Mouse (Mus musculus) kidney, postnatal 14 days (tissue): ENCODE data around the gene Cetn3.
A peak's percentile ranks its signal among the peaks of the same experiment; 100 is the strongest.

ENCODE experiments used
- DNase-seq: peaks from one replicate; pipeline ENCODE4 v3.0.0; 2022; ENCODE audit warnings: mixed read lengths

Gene Cetn3

DNA sequence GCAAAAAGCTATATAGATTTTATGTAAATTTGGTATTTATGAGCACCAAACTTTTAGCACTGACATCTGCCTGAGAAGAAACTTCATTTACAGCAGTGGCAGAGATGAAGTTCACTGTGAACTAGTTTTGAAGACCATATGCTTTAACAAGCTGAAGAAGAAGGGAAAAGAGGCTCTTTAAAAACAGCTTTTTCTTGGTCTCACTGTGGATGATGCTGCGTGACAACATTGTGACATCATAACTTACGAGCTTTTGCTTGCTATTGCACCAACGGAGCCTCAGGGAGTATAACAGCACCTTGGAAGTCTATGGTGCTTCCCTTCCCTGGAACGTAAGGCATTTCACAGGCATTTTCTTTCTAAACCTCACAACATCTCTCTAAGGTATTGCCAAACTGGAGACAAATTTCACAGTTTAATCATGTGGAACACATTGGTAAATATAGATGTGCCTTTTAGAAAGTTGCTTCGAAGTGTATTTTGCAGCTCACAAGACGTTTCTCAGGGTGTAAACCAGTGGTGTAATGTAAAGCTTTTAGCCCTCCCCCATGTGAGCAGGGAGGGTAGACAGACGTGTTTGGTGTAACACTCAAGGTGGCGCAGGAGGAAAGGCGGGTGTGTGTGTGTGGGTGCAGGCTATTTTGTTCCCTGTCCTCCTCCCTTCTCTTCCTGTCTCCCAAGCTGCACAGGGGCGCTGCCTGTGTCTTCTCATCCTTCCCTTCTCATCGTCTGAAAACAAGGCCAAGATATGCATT lies 41.9 kb downstream of the Cetn3 start:
- no peak for DNase-seq

DNA sequence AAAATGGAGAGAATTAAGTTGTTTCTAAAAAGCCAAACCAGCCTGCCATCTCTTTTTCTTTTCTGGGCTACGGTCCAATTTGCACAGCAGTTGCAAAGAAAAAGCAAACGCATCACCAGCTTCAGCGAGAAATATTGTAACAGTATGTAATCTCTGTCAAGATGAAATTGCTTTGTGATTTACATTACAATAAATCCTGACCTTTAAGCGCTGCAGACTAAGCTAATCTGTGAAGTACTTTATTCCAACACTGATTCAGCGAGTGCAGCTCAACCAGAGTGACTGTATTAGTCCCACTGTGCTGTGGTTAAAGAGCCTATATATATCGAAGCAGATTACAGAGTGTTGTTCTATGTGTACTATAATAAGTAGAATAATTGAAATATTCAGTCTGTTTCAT lies 45.6 kb downstream of the Cetn3 start:
- DNase-seq = no peak

- no peak for DNase-seq
Measured at GRCm38 (mm10) chr13:81831838-81832237, 49.0 kb downstream of the Cetn3 start.

DNA sequence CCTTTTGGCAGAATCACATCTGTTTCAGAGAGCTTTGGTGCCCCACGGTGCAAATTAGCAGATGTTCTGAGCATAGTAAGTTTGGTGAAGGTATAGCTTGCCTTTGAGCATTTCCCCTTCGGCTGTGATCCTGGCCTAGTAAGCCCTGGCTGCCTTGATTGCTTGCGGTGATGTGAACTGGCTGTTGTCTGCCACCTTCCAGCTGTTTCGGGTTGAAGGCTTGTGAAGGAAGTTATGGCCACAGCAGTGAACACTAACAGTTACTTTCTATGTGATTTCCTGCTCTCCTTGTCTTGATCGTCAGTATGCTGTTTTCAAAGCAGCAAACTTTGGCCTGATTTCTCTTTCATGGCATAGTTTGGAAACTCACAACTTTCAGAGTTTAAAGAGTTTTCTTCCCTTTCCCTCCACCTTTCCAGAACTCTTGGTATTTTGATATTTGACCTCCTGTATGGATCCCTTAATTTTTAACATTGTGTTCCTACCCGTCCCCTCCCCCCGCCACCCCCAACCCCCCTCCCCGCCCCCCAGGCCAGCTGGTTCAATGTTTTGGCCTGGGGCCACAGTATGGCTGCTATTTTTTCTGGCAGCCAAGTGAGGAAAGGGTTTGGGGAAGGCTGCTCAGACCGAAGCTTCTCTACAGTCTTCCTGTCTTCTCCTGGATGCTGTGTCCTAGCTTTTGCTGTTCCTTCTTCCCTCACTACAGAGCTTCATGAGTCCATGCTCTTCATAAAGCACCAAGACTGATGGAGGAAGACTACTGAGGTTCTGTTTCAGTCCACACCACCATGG lies 53.7 kb downstream of the Cetn3 start:
- DNase-seq = peak; percentile 7

- no peak for DNase-seq
Measured at GRCm38 (mm10) chr13:81838016-81838415, 55.1 kb downstream of the Cetn3 start.

DNA sequence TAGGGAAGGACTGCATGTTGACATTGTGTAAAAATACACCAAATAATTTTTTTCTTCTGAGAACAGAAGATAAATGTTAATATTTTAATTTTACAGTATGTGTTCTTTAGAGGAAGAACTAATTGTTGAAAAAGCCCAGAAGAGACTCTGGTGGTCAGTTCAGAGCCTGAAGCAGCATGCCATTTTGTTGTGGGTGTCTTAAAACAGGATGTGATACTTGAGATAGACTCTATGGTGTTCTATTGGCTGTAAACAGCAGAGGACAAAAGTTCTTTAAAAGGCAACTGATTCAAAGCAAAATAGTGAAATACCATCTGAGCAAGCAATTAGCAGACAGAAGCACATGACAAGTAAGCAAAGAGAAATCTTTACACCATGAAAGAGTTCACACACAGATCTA lies 56.1 kb downstream of the Cetn3 start:
- DNase-seq = no peak

- DNase-seq = no peak
Measured at GRCm38 (mm10) chr13:81840246-81840645, 57.4 kb downstream of the Cetn3 start.

GRCm38 (mm10) chr13:81840646-81841045 lies 57.8 kb downstream of the Cetn3 start:
- DNase-seq = no peak

DNA sequence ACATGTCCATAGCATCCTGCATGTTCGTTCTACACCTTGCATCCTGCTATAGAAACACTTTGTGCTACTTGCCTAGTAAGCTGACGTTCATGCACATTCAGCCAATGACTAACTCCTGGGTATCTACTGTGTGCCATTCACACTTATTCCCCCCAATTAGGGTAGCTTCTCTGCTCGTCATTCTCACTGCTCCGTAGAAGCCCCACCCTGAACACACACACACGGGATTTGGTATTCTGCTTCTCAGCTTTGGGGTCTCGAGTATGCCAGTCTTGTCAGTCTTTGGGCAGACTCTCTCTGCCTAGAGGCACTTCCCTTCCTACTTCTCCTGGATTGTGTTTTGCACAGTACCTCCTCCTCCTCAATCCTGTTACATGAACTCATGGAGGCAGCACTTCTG lies 59.4 kb downstream of the Cetn3 start:
- DNase-seq = no peak
